Mouse (Mus musculus) cerebral cortex, adult 2 months (tissue): ENCODE measurements around the gene Ythdf1.

Experiments
- WGBS: fragments of 180-500 bp; shearing (Covaris S2); methylation state at CpG from one replicate; pipeline ENCODE4 v1.1.7; 2018; 5-methylcytosine and 5-hydroxymethylcytosine counted together

The Ythdf1 gene

DNA sequence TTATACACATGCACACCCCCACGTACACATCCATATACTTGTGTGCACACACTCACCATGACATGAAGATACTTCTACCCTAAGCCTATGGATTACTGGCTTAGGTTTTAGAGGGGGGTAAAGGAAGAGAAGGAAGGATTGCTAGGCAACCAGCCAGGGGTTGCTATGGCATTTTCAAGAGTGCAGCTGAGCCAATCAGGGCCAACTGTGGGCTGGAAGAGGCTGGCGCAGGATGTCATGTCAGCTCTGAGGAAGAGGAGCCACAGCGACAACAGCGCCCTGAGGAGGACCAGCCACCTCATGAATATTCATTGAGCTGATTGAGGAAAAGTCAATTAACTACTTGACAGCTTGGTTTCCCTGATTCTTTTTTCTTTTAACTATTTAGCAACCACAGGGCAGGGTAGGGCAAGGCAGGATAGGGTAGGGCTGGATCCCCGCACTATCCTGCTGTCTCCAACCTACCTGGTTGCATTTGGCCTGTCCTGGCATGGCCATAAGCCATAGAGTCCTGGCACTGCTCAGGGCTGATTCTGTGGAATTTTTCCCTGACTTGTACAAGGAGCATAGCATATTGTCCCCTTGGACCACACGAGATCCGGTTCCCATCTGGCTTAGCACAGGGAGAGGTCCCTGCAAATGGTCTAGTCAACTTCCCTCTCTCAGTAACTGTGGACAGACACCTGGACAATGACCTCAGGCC lies 41.2 kb downstream of the Ythdf1 start:
- WGBS, result 38% methylated on average over 7 of the region's 7 CpGs

DNA sequence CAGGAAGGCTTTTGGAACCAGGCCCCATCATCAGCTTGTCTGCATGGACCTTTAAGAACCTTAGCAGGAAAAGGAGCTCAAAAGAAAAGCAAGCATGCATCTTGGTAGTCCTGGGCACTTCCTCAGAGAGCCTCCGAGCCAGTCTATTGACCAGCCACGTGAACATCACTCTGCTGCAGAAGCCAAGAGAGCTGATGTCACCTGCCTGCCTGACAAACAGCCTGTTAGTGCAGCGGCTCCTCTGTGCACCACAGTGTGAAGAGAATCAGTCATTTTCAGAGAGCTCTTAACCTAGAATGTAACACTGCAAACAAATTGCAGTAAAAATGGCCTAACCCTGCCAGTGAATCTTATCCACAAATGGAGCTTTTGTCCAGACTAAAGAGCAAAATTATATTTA lies 50.7 kb downstream of the Ythdf1 start:
- WGBS, result 41% methylated on average over 3 of the region's 3 CpGs

DNA sequence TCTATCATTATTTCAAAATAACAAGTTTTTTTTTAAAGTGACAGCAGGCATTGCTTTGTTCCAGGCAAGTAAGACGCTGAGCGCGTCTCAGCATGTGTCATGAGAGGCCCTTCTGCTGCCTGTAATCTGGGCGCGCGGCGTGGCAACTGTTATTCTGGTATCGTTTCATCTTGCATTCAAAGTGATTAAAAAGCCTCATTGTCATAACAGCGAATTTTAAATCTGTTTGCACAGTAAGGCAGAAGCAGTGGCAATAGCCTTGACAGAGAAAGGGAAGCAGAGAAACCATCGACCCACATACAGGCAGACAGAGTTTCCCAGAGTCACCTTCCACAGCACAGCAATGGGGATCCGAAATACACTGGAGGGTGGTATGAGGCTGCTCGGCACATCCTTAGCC lies 59.2 kb downstream of the Ythdf1 start:
- WGBS, result 37% methylated on average over 12 of the region's 12 CpGs

- WGBS, result 58% methylated on average over 8 of the region's 8 CpGs
Measured at GRCm38 (mm10) chr2:180857121-180857520, 63.6 kb downstream of the Ythdf1 start.

GRCm38 (mm10) chr2:180855005-180855544 lies 65.7 kb downstream of the Ythdf1 start:
- WGBS, result 16% methylated on average over 13 of the region's 13 CpGs
